Mouse (Mus musculus) heart, adult 11 months (tissue): ENCODE results near the gene Ep300.

Source experiments
- DNase-seq: peaks from one replicate; pipeline ENCODE4 v3.0.0; 2022

Ep300 gene

GRCm38 (mm10) chr15:81584913-81585745, at the start of gene Ep300:
TSS of gene Ep300 (plus strand) at chr15:81585351.
- DNase-seq, result peak; percentile 100

- no peak for DNase-seq
These were observed 49.2 kb upstream of the Ep300 start for GRCm38 (mm10) chr15:81535881-81536351.

DNA sequence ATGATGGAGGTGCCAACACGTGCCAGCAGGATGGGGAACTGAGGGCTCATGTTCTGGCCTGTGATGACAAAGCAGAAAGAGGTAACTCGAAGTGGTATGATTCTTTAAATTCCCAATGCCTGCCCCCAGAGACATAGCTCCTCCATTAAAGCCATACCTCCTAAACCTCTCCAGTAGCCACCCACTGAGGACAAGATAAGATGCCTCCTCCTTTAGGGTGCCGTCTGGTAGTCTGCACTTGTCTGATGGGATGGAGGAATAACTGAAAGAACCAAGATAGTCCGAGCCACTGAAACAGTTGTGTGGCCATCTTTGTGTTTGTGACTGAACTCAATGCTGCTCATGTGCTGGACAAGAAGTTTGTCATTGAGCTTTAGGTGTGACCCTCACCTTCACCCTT, 47.0 kb upstream of the Ep300 start:
- DNase-seq, result no peak

- no peak for DNase-seq
These were observed 45.6 kb upstream of the Ep300 start for GRCm38 (mm10) chr15:81539560-81539959.

DNA sequence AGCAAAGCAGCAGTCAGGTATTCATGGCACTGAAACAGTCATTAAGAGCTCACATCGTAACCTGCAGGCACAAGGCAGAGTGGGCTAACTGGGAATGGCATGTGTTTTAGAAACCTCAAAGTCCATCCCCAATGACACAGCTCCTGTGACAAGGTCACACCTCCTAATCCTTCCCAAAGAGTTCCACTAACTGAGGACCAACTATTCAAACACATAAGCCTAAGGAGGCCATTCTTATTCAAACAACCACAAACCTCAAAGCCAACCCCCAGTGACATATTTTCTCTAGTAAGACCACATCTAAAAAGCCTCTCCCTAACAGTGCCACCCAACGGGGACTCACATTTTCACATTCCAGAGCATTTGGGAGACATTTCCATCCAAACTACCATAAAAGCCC, 40.2 kb upstream of the Ep300 start:
- DNase-seq, result no peak

GRCm38 (mm10) chr15:81545387-81546176, 39.6 kb upstream of the Ep300 start:
- DNase-seq, result no peak

- DNase-seq, result no peak
These were observed 31.7 kb upstream of the Ep300 start for GRCm38 (mm10) chr15:81553455-81553854.

DNA sequence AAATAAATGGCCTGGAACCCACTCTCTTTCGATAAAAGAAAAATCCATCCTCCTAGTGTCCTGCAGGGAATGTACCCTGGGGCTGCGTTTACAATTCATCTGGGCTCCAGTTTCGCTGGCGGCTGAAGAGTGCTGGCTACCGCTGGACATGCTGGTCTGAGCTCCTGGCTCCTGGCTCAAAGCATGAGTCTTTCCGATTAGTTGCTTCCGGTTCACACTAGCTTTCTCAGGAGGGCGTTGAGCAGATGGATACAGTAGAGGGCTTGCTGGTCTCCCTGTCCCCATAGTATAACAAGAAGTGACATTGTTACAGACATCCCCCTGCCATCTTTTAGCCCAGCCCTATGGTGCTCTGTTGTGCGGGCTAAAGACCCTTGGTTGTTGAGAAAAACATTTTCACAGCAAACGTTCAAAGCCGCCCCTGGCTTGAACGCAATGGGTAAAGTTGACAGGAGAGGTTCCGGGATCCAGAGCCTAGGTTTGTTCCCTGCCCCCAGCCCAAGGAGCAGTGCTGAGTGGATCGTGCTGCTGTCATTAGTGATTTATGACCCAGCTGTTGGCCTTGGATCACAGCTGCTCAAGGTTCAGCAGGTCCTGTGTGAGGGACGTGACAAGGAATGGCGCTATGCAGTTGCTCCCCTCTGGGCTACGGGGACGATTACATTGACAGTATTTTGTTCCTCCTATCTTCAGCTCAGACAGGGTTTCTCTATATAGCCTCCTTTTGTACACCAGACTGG, 30.4 kb upstream of the Ep300 start:
- peak; percentile 90 for DNase-seq

DNA sequence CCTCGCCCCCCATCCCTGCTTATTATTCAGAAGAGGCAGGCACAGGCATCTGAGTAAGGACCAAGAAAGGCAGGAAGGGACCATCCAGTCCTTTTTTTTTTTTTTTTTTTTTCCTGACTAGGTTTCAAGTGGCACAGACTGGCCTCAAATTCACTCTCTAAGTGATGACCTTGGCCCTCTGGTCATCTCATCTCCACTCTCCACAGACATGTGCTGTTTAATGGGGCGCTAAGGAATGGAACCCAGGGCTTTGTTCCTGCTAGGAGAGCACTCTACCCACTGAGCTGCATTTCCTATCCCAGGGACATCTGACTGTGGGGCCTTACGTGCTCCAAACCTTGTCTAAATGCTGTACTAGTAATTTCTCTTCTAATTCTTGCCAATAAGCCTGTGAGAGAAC, 29.2 kb upstream of the Ep300 start:
- no peak for DNase-seq

- no peak for DNase-seq
These were observed 23.6 kb upstream of the Ep300 start for GRCm38 (mm10) chr15:81561501-81561900.

DNA sequence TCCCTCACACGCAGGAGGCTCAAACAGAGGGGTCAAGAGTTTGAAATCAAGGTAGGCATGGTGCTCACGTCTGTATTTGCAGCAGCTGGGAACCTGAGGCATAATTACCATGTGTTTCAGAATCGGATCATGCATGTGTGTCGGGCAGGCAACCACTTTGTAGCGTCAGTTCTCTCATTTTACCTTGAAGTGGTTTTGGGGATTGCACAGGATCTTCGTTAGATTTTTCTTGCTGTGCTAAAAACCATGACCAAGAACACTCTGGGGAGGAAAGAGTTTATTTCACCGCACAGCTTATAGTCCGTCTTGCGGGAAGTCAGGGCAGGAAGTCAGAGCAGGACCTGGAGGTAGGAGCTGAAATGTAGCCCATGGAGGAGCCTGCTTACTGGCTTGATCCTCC, 23.2 kb upstream of the Ep300 start:
- no peak for DNase-seq

DNA sequence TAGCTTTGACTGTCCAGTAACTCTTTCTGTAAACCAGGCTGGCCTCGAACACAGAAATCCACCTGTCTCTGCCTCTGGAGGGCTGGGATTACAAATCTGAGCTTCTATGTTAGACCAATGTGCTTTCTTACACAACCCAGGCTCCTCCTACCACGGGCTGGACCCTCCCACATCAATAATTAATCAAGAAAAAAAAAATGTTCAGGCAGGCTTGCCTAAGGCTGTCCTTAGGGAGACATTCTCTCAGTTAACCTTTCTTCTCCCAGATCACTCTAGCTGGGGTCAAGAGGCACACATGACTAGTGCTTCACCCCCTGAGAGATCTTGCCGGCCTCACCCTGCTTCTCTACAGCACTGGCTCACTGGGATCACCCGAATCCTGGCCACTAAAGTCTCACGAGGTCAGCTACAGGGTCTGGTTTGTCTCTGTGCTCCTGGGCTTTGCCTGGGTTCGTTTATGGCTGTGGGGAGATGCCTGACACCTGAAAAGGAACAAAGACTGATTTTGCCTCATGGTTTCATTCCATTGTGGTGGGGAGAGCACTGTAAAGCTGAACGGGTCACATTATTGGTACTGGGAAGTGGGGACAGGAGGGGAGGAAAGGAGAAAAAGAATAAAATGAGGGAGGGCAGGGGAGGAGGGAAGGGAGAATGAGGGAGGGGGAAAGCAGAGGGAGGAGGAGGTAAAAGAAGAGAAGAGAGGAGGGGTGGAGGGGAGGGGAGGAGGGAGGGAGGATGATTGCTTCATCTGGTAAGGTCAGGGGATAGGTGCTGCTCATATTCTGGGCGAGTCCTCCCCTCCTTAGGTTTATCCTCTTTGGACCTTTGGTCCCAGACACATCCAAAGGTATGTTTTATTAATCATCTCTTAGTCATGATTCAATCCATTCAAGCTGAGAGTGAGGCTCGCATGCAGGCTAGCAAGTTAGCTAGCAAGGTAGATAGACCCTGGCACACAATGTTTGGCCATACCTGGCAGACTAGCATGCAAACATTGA, 22.4 kb upstream of the Ep300 start:
- DNase-seq, result no peak

DNA sequence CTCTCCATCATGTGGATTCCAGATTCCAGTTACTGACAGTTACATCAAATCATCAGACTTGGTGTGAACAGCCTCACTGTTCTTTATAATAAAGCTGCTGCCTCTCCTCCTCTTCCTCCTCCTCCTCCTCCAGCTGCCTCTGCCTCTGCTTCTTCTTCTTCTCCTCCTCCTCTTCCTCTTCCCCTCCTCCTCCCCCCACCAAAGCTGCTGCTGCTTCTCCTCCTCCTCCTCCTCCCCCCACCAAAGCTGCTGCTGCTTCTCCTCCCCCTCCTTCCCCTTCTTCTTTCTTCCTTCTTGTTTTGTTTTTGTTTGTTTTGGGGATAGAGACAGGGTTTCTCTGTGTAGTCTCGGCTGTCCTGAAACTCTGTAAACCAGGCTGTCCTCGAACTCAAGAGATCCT, 17.1 kb upstream of the Ep300 start:
- DNase-seq, result no peak

DNA sequence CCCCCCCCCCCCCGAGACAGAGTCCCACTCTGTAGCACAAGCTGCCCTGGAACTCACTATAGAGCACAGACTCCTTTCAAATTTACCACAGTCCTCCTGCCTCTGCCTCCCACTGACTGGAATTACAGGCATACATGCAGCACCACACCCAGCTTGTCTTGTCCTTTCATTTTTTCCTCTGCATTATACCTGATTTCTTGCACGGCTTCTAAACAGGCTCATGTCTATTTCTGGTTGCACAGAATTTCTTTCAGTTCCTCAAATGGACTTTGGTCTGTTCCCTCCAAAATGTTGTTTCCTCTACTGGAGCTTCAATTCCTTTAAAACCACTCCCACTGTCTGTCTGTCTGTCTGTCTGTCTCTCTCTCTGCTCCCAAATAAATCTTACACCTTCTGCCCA, 16.6 kb upstream of the Ep300 start:
- DNase-seq, result peak; percentile 75

DNA sequence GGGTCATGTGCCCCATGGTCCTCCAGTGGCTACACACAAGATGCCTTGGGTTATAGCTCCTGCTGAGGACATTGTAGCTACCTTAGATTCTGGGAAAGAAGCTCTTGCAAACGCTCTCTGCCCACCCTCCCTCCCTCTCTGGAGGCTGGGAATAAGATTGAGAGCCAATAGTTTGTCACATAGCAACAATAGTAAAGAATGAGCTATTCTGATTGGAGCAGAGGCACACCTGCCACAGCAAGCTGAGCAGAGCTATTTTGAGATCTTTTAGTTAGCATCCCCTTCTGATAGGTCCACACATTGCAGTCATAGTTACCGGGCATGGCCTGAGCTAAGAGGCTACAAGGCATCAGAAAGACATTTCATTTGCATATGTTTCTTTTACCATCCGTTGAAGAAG, 8.2 kb upstream of the Ep300 start:
- DNase-seq, result no peak

DNA sequence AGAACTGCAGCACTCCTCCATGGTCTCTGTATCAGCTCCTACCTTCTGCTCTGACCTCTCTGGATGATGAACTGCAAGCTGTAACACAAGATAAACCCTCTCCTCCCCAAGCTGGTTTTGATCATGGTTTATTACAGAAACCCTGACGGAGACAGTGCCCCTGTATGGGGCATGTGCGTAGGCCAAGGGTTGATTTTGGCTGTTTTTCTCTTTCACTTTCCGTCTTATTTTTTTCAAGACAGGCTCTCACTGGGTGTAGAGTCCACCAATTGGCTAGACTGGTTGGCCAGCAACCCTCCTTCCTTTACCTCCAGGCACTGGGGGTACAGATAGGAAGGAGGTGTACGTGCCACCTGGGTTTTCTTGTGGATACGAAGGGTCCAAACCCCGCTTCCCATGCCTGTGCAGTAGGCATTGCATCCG, 7.4 kb upstream of the Ep300 start:
- peak; percentile 84 for DNase-seq

GRCm38 (mm10) chr15:81584466-81584865, 685 bp upstream of the Ep300 start:
- DNase-seq, result no peak

DNA sequence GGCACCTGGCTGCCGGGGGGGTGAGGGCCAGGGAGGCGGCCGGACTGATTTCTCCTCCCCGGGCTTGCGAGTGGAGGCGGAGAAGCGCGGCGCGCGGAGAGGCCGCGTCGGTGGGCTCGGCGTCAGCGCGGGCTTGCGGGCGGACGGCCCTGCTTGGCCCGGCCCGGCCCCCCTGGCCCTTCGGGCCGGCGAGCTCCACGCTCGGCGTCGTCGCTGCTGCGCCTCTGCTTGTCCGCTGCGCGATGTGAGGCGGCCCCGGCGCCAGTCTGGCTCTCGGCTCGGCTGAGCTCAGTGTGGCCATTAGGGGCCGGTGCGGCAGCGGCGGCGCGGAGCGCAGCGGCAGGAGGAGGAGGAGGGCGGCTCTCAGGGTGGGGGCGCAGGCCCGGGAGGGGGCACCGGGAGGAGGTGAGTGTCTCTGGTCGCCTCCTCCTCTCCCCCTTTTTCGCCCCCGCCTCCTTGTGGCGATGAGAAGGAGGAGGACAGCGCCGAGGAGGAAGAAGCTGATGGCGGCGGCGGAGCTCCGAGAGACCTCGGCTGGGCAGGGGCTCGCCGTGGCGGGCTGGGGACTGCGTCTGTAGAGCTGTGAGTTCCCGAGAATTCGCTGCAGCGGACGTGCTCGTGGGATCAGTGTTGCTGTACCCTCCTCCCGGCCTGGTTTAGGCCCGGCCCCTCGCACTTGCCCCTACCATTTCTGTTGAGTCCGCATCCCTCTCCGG, 753 bp downstream of the Ep300 start:
- DNase-seq, result peak; percentile 99

DNA sequence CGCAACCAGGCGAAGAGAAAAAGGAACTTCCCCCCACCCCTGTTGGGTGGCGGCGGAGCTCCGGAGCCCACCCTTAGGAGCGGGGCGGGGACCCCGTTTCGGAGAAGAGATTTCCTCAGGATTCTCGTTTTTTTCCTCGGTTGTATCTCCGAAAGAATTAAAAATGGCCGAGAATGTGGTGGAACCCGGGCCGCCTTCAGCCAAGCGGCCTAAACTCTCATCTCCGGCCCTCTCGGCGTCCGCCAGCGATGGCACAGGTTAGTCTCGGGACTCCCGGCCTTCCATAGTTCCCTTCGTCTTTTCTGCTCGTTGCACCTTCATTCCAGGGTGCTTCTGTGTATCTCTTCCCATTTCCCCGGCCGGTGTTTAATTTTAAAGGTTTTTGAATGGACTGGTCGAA, 1.3 kb downstream of the Ep300 start:
- no peak for DNase-seq

DNA sequence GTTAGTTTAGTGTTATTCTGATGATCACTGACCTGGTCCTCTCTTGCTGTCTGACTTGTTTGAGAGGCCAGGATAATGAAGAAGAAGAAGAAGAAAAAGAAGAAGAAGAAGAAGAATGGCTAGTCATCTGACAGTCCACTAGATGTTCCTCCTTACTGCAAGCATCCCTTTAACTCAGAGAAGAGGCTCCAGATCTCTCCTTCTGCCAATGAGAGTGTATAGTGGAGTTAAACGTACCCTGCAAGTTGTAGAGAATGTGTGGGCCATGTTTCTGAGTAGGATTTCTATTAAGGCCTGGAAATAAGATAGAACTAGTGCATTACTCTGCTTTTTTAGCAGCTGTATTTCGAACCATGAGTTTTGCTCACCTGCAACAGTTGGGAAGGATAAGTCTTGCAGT, 2.5 kb downstream of the Ep300 start:
- peak; percentile 29 for DNase-seq

DNA sequence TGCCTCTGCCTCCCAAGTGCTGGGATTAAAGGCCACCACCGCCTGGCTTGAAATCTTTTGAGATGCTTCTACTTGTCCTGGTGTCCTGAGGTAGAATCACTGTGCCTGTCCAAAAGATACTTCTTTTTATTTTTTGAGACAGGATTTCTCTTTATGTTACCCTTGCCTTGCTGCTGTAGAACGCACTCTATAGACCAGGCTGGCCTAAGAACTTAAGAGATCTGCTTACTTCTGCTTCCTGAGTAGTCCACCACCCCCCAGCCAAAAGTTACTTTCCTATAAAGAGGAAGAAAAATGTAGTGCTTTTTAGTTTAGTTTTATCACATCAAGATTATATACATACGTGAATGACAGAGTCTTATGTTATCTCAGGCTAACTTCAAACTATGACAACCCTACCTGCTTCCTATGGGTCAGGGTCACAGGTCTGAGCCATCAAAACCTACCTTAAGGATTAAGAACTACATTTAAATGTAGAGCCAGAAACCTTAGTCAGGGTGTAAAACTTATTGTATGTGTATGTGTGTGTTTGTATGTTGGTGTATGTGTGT, 9.1 kb downstream of the Ep300 start:
- DNase-seq, result peak; percentile 55
